Mouse (Mus musculus): ENCODE data around the gene Prr15l.
A peak's percentile ranks its signal among the peaks of the same experiment; 100 is the strongest.

Gene Prr15l

DNA sequence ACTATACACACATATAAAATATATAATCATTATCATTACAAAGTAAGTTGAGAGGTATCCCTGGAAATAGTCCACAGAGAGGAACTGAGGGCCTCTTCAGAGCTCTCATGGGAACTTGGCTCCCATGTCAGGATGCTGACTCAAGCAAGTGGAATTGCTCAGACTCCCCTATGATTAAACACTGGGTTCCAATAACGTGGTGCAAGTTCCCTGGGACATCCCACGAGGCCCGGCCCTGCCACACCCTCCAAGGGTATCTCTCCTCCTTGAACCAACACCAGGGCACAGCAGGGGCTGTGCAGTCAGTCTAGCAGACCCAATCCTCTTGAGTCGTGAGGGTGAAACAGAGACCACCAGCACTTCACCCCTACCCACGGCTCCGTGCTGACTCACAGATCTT is 8.9 kb upstream of the Prr15l start:
- DNase-seq (ENCODE audit: low read depth, low spot score) = no peak

GRCm38 (mm10) chr11:96924861-96925260 is 3.0 kb upstream of the Prr15l start:
- peak; percentile 51 for DNase-seq (ENCODE audit: low read depth, low spot score)

DNA sequence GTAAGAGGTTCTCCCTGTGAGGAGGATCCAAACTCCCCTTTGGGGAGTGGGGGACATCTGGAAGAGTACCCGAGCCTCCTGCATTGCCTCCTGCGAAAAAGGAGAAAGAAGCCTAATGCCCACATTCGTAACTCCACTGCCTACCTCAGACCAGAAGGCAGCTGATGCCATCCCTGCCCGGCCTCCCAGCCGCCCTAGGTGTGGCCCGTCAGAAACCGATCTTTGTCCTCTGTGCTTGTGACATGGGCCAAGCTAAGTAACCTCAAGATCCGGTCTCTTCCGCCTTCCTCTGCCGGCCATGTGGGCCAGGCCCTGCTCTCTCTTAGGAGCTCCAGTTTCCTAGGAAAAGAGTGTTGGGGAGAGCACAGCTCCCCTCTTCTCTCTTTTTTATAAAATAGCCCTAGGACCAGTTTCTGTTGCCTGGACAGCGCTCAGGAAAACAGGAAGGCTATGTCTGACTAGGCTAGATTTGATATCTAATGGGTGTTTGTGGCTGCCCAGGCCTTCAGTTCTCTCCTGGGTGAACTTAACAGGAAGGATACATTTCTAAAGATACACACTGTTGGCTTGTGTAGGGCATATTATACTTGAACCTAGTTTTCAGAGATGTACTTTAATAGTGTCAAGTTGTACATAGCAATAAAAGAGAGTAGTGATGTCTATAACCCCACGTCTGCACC is 2.3 kb upstream of the Prr15l start:
- DNase-seq (ENCODE audit: low read depth, low spot score) = no peak

GRCm38 (mm10) chr11:96926587-96926986 is 1.3 kb upstream of the Prr15l start:
- DNase-seq (ENCODE audit: low read depth, low spot score) = no peak

DNA sequence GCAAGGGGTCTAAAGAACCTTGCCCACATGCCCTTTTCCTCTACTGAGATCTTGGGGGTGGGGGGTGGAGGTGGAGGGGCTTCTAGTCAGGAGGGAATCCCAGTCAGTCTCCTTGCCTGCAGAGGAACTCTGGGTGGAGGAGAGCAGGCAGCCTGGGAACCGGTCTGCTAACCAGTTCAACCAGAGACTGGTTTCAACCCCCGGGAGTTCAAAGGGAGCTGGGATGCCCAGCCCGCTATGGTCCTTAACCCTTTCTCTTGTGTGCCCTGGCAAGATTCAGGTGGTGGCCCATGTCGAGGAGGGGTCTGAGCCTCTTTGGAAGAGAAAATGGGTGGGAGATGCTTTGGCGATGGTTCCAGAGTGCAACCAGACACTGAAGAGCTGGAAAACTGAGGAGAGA is 787 bp downstream of the Prr15l start:
- DNase-seq (ENCODE audit: low read depth, low spot score) = no peak

DNA sequence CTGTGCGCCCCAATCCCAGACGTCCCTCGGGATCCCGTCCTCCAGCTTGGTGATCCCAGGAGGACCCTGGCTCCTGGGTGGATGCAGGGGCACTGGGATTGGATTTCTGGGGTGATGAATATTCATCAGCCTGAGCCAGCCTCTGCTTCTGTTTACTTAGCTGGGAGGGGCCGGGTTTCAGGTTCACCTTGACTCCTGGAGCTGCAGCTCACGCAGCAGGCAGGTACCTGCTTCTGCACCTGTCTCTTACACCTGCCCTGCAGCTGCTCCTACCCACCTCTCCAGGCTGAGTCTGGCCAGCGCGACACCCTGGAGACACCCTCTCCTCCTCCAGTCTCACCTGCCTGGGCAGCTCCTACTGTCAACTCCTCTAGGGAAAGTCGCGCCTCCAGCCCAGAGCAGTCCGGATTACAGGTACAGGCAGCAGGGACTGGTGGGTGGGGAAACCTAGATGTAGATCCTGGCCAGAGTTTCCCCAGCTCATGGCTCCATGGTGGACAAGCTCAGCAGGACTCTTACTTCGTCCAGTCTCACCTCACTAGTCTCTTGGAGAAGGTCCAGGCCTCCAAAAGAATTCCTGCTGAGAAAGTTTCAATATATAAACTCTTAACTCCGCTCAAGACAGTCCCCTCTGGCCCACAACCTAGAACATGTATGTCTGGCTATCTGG is 1.3 kb downstream of the Prr15l start:
- DNase-seq (ENCODE audit: low read depth, low spot score) = no peak

DNA sequence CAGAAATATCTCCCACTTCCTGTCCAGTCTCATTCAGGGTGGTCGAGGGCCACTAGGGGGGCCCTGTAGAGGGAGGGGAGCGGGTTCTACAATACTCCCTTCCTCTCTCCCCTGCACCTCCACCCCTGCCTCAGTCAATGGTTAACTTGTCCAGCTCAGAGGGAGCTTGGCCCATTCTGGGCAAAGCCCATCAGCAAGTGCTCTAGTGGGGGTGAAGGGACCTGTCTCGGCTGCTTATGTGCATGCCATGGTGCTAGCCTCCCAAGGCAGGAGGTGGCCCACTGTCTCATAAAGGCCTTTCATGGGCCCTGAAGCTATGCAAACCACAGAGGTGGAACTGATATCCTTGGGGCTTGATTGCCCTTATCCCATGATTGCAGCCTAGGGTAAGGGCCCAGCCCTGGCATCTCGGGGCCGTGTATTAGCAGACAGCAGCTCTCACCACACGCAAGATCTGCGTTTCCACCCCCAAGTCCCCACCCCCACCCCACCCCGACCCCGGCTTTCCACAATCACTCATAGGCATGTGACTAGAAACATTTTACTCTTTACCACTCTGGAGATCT is 1.9 kb downstream of the Prr15l start:
- DNase-seq (ENCODE audit: low read depth, low spot score) = no peak

DNA sequence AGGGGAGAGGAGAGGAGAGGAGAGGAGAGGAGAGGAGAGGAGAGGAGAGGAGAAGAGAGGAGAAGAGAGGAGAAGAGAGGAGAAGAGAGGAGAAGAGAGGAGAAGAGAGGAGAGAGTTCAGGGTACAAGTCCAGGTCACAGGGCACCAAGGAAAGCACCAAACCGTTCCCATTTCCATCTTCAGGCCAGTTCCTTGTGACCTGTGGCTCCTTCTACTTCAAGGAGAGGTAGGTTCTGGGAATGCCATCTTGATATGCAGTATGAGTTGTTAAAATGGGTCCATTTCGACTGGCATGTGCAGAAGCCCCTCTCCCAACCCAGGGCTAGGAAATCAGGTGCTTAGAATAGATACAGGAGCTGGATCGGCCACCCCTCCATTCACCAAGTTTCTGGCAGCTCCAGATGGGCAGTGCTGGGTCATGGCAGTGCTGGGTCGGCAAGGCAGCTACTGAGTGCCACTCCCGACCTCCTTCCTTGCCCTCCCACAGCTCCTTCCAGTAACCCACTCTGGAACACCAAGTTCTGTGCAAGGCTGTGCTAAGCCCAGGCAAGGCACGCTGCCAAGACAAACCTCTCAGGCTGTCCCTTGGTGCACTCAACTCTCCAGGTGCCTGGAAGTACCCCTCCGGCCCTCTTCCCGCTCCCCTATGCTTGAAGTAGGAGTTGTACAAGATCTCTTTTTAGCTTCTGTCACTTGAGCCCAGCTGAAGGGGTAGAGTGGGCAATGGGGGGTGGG is 3.6 kb downstream of the Prr15l start:
- DNase-seq (ENCODE audit: low read depth, low spot score) = no peak

GRCm38 (mm10) chr11:96933562-96934276 is 5.8 kb downstream of the Prr15l start:
- DNase-seq (ENCODE audit: low read depth, low spot score) = no peak

DNA sequence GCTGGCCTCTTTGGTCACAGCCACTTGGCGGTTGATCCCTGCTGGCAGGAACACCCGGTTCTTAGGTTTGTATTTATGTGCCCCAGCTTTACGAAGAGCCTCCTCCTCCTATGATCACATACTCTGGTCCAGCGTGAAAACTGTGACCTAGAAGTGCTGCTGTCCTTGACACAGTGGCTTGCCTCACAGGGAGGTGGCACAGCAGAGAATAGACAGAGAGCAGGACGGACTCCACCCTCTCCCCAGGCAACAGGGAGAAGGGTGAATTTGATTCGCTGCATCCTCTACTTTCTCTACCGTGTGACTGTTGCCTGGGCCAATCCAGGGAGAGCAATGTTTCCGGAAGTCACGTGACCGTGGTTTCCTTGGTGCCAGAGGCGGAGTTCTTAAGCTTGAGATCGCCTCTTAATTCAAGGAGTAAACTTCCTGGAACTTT is 7.0 kb downstream of the Prr15l start:
- DNase-seq (ENCODE audit: low read depth, low spot score) = peak; percentile 70

DNA sequence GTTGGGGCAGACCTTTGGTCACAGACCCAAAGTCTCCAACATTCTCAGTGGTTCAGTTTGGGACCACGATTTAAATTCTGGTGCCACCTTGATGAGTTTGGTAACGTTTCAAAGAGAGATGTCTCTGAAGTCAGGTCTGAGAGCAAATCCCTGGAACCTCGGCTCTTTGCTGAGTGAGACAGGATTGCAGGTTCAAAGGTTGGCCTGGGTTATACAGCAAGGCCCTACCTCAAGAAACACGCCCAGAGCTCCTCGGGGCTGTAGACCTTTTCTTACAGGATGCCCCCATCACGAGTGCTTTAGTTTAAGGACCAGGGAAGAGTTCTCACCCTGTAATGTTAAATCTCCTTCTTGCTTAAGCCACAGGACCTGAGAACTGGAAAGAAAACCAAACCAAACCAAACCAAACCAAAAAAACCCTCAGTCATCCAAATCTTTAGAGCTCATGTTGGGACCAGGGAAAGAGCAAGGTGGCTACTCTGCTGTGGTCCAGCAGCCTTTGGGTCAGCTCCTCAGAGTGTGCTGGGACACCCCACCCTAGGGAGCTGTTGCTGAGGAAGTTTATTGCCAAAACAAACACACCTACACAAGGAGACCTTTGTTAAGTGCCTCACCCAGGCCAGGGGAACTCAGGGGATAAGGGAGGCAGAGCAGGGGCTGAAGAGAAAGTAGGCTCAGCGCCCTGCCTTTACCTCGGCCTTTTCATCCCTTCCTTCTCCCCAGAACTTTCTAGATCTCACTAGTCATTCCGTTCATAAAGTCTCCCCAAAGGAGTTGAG is 8.2 kb downstream of the Prr15l start:
- DNase-seq (ENCODE audit: low read depth, low spot score) = no peak

GRCm38 (mm10) chr11:96937549-96938425 is 9.9 kb downstream of the Prr15l start:
- DNase-seq (ENCODE audit: low read depth, low spot score) = no peak

GRCm38 (mm10) chr11:96938426-96938800 is 10.5 kb downstream of the Prr15l start:
- DNase-seq (ENCODE audit: low read depth, low spot score) = no peak

- no peak for DNase-seq (ENCODE audit: low read depth, low spot score)
Measured at GRCm38 (mm10) chr11:96940578-96941465, 12.9 kb downstream of the Prr15l start.

DNA sequence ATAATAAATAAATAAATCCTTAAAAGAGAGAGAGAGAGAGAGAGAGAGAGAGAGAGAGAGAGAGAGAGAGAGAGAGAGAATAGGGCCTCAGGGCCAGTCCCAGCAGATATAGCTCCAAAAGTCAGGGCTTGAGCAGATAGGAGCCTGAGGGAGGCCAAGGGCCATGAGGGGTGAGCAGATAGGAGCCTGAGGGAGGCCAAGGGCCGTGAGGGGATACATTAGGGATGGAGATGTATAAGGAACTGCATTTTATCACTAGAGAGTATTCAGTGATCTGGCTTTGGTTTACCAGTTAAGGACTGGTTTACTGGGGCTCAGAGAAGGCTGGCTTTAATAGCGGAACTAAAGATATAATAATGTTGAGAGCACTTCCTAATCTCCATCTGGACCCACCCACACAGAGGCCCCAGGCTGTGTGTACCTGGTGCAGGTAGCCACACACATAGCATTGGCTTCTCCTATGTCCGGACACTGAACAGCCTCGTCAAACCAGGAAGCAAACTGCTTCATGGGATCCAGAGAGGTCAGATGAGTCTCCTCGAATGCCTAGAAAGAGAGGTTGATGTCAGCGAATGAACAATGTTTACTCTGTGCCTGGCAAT is 14.2 kb downstream of the Prr15l start:
- DNase-seq (ENCODE audit: low read depth, low spot score) = no peak

DNA sequence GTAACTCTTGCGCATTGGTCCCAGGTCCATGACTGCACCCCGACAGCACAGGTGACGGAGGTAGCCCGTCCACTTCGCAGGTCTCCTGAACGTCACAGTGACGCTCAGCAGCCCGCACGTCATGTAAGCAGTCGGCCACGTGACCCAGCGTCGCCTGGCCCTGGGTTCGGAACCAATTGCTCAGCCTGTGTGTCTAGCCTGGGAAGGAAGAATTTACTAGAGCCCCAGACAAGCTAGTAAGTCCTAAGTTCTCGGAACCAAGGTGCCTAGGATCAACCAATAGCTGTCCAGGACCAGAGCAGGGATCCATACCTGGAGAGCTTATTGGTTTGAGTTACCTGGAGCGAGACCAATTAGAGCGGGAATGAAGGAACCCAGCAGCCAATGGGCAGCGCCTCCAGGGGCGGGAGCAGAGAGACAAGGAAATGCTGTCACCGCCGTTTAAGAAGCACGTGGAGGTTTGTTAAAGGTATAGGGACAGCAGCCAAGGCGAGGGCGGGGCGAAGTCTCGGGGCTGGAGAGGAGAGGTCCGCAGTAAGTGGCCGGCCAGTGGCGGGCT is 15.9 kb downstream of the Prr15l start, which contains the start of gene Pnpo:
TSS of gene Pnpo (minus strand) at position 241 of the 559 bp plus-strand sequence.
- peak; percentile 97 for DNase-seq (ENCODE audit: low read depth, low spot score)

GRCm38 (mm10) chr11:96944844-96945580 is 17.1 kb downstream of the Prr15l start:
- peak; percentile 62 for DNase-seq (ENCODE audit: low read depth, low spot score)

Measured in CD4-positive helper T cell, adult 2 months (primary cell).